Mouse (Mus musculus) heart, postnatal 0 days (tissue): ENCODE measurements around the gene Slc35e3.

Source experiments
- CTCF ChIP-seq: IDR thresholded peaks from 2 replicates; pipeline ENCODE4 v1.5.1; 2016; ENCODE audit warnings: antibody characterized with exemption, control low read depth, low read depth
- EP300 ChIP-seq: IDR thresholded peaks from 2 replicates; pipeline ENCODE4 v1.6.1; 2016; ENCODE audit warnings: antibody characterized with exemption, low read depth

GRCm38 (mm10) chr10:117772364-117773105 lies 26.4 kb upstream of the Slc35e3 start:
- TF ChIP-seq CTCF (no peak), EP300 (no peak)
